Mouse (Mus musculus) hindbrain, embryonic 15.5 days (tissue): ENCODE data around the gene D930007J09Rik. TPM values are rescaled to one million over a fixed set of nuclear protein-coding genes. Genes with fewer than 3 reads are reported as not detected.

Experiments used
- ATAC-seq: fragments of 200-750 bp; cut with Nextera tagmentation; 2 replicates; pipeline ENCODE4 v1.8.0; 2017; ENCODE audit warnings: low read depth, moderate number of reproducible peaks, moderate TSS enrichment; ENCODE audit not compliant: low FRiP score
- H3K27ac ChIP-seq: fragments of 300-500 bp; sonication (generic); replicated peaks from 2 replicates; pipeline ENCODE4 v1.5.1; 2015; ENCODE audit warnings: mild to moderate bottlenecking, inconsistent platforms
- H3K27me3 ChIP-seq: fragments of 300-500 bp; sonication (generic); 2 replicates; pipeline ENCODE4 v1.6.1; 2015; ENCODE audit warnings: control low read depth, inconsistent platforms
- H3K36me3 ChIP-seq: fragments of 300-500 bp; sonication (generic); 2 replicates; pipeline ENCODE4 v1.6.1; 2015; ENCODE audit warnings: control low read depth, inconsistent platforms
- H3K4me1 ChIP-seq: fragments of 300-500 bp; sonication (generic); replicated peaks from 2 replicates; pipeline ENCODE4 v1.6.1; 2015; ENCODE audit warnings: control low read depth, inconsistent platforms
- H3K4me2 ChIP-seq: fragments of 300-500 bp; sonication (generic); 2 replicates; pipeline ENCODE4 v1.6.1; 2015; ENCODE audit warnings: moderate library complexity, mild to moderate bottlenecking, inconsistent platforms
- H3K4me3 ChIP-seq: fragments of 300-500 bp; sonication (generic); 2 replicates; pipeline ENCODE4 v1.5.1; 2015; ENCODE audit warnings: mild to moderate bottlenecking, inconsistent platforms
- H3K9ac ChIP-seq: fragments of 300-500 bp; sonication (generic); 2 replicates; pipeline ENCODE4 v1.6.1; 2015; ENCODE audit warnings: inconsistent platforms
- H3K9me3 ChIP-seq: fragments of 300-500 bp; sonication (generic); 2 replicates; pipeline ENCODE4 v1.6.1; 2016; ENCODE audit warnings: control low read depth, inconsistent platforms
- WGBS: fragments of 180-500 bp; shearing (Covaris S2); methylation state at CpG from one replicate; pipeline ENCODE4 v1.1.7; 2015; 5-methylcytosine and 5-hydroxymethylcytosine counted together
- polyA plus RNA-seq: library from polyadenylated mRNA; unstranded; fragments of >200 nt; fragmentation: Nextera tagmentation; extraction: Ambion mirVana; gene quantifications from 2 replicates; pipeline ENCODE4 v1.2.1, GENCODE M21; 2015

D930007J09Rik gene
- polyA plus RNA-seq, result not detected in 2 replicates

DNA sequence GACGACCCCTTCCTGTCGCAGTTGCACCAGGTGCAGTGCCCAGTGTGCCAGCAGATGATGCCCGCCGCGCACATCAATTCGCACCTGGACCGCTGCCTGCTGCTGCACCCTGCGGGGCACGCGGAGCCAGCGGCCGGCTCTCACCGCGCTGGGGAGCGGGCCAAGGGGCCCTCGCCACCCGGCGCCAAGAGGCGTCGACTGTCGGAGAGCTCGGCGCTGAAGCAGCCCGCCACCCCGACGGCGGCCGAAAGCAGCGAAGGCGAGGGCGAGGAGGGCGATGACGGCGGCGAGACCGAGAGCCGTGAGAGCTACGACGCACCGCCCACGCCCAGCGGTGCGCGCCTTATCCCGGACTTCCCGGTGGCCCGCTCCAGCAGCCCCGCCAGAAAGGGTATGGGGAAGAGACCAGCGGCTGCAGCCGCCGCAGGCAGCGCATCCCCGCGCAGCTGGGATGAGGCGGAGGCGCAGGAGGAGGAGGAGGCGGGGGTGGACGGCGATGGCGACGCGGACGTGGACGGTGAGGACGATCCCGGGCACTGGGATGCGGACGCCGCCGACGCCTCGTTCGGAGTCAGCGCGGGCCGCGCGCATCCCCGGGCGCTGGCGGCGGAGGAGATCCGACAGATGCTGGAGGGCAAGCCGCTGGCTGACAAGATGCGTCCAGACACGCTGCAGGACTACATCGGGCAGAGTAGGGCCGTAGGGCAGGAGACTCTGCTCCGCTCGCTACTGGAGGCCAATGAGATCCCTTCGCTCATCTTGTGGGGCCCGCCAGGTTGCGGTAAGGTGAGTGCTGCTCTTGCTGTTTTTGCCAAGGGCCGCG is at the start of gene D930007J09Rik:
Gene D930007J09Rik, minus strand, starts transcription at position 591 of the 823 bp plus-strand sequence.
- Histone ChIP-seq H3K4me2 (peak within 1 kb of the TSS; percentile 60), H3K27ac (peak within 1 kb of the TSS; percentile 88), H3K4me1 (peaks cover 30% of the 10 kb centered on the region), H3K4me3 (peak within 1 kb of the TSS; percentile 78), H3K9ac (peak within 1 kb of the TSS; percentile 82), H3K9me3 (no peaks in the 10 kb centered on the region), H3K27me3 (no peaks in the 10 kb centered on the region), H3K36me3 (peaks cover 12% of the 10 kb centered on the region)
- ATAC-seq, result peak; percentile 42
- 0% methylated on average over 81 of the region's 95 CpGs for WGBS

GRCm38 (mm10) chr13:32851967-32852366 is 49.3 kb upstream of the D930007J09Rik start:
- no peak overlapping the region for H3K4me2 ChIP-seq
- WGBS, result 12% methylated on average over 7 of the region's 7 CpGs
- H3K9me3 ChIP-seq, result no peaks in the 10 kb centered on the region
- H3K27ac ChIP-seq, result no peak overlapping the region
- ATAC-seq, result 0 out of 2 replicates have a peak, but pooled peaks have one; percentile 69
- H3K9ac ChIP-seq, result no peak overlapping the region
- no peak overlapping the region for H3K4me3 ChIP-seq
- no peaks in the 10 kb centered on the region for H3K36me3 ChIP-seq
- no peaks in the 10 kb centered on the region for H3K27me3 ChIP-seq
- H3K4me1 ChIP-seq, result 0 out of 2 replicates have a peak, but pooled peaks cover 3% of the 10 kb centered on the region

DNA sequence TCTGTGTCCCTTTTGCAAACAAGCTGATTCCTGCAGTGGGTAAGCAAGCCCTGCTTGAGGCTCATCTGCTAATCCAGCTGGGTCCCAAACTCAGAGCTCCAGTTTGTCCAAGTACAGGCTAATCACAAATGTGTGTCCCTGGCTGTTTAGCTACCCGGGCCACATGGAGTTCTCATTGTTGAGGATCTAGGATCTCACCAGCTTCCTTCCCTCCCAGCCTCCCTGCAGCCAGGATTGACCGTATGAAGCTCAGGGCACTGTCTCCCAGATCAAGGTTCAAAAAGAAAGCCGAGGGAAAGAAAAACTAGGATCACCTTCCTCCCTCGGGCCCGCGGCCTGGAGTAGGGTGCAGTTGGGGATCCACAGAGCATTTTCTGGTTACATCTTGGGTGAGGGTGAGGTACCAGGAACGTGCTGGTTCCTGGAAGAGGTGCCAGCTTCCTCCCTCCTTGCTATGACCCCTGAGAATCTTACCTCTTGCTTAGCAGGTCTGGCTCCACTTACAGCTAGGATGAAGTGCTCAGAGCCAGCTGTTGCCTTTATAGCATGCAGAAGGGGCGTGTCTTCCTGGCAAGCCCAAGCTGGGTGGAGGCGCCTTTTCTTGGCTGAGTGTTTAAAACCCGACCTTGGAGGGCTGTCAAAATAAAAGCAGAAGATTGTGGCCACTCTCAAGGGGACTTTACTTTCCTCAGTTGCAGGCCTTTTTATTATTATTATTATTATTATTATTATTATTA is 48.2 kb upstream of the D930007J09Rik start, which contains the start of gene Serpinb1a:
Gene Serpinb1a, minus strand, starts transcription at position 518 of the 737 bp plus-strand sequence.
- ATAC-seq, result no peak
- WGBS, result 75% methylated on average over 10 of the region's 10 CpGs

GRCm38 (mm10) chr13:32850156-32850555 is 47.5 kb upstream of the D930007J09Rik start:
- no peak for ATAC-seq
- Histone ChIP-seq H3K36me3 (no peaks in the 10 kb centered on the region), H3K4me2 (no peak overlapping the region), H3K9ac (no peak overlapping the region), H3K4me1 (0 out of 2 replicates have a peak, but pooled peaks cover 3% of the 10 kb centered on the region), H3K4me3 (no peak overlapping the region), H3K27ac (no peak overlapping the region), H3K9me3 (no peaks in the 10 kb centered on the region), H3K27me3 (no peaks in the 10 kb centered on the region)
- 89% methylated on average over 1 of the region's 1 CpGs for WGBS

More for the DNA sequence above, 48.2 kb upstream of the D930007J09Rik start, which contains the start of gene Serpinb1a:
- no peak within 1 kb of the TSS for H3K4me3 ChIP-seq
- H3K27ac ChIP-seq, result no peak within 1 kb of the TSS
- no peak within 1 kb of the TSS for H3K9ac ChIP-seq
- no peaks in the 10 kb centered on the region for H3K27me3 ChIP-seq
- H3K9me3 ChIP-seq, result no peaks in the 10 kb centered on the region
- 0 out of 2 replicates have a peak, but pooled peaks cover 3% of the 10 kb centered on the region for H3K4me1 ChIP-seq
- no peak within 1 kb of the TSS for H3K4me2 ChIP-seq
- H3K36me3 ChIP-seq, result no peaks in the 10 kb centered on the region

DNA sequence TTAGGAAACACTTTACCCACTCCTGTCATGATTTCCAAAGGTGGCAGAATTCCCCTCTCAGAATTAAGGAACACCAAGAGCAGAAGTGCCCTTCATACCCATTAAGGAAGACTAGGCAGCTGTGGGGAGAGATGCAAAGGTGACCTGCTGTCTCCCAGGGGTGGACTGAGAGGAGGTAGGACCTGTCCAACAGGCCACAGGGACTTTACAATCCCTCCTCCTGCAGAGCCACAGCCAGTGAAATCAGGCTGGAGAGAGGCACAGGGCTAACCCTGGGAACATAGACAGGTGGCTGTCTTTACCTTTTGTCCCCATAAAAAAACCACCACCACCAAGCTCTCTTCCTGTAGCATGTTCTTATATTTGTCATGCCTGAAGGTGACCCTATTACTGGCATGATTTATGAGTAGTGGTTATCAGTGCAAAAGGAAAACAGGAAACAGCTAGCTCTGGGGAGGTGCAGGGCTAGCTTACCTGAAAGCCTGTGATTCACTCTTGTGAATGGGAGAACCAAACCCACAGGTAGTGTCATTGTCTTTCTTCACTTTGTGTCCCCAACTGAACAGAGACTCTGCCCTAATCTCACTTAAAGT is 47.0 kb upstream of the D930007J09Rik start:
- H3K4me1 ChIP-seq, result 0 out of 2 replicates have a peak, but pooled peaks cover 3% of the 10 kb centered on the region
- no peak overlapping the region for H3K4me2 ChIP-seq
- H3K4me3 ChIP-seq, result no peak overlapping the region
- no peak overlapping the region for H3K9ac ChIP-seq
- H3K36me3 ChIP-seq, result no peaks in the 10 kb centered on the region
- H3K27me3 ChIP-seq, result no peaks in the 10 kb centered on the region
- no peak for ATAC-seq
- no peaks in the 10 kb centered on the region for H3K9me3 ChIP-seq
- H3K27ac ChIP-seq, result no peak overlapping the region

DNA sequence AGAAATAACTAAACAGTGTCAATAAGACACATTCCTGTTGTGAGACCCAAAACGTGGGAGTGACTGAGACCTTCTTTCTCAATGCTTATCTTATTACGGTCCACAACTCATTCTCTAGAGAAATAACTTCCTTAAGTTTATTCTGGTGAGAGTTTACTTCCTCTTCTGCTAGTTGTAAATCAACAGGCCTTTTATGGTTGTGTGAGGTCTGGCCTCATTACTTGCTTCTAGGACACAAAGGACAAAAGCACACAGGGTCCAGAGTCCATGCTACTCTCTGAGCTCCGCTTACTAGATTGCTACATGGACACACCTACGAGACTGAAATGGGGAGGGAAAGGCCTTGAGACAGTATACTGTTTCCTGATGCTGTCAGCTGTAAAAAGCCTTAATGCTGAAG is 46.4 kb upstream of the D930007J09Rik start:
- ATAC-seq, result no peak
- no peak overlapping the region for H3K27ac ChIP-seq
- H3K36me3 ChIP-seq, result no peaks in the 10 kb centered on the region
- H3K4me3 ChIP-seq, result no peak overlapping the region
- no peaks in the 10 kb centered on the region for H3K9me3 ChIP-seq
- 71% methylated on average over 4 of the region's 4 CpGs for WGBS
- H3K4me1 ChIP-seq, result 0 out of 2 replicates have a peak, but pooled peaks cover 3% of the 10 kb centered on the region
- no peak overlapping the region for H3K9ac ChIP-seq
- no peaks in the 10 kb centered on the region for H3K27me3 ChIP-seq
- H3K4me2 ChIP-seq, result no peak overlapping the region

- 0 out of 2 replicates have a peak, but pooled peaks cover 3% of the 10 kb centered on the region for H3K4me1 ChIP-seq
- H3K9me3 ChIP-seq, result no peaks in the 10 kb centered on the region
- no peak overlapping the region for H3K4me2 ChIP-seq
- no peaks in the 10 kb centered on the region for H3K27me3 ChIP-seq
- H3K4me3 ChIP-seq, result no peak overlapping the region
- H3K27ac ChIP-seq, result no peak overlapping the region
- no peaks in the 10 kb centered on the region for H3K36me3 ChIP-seq
- no peak overlapping the region for H3K9ac ChIP-seq
- ATAC-seq, result no peak
These were observed 43.6 kb upstream of the D930007J09Rik start for GRCm38 (mm10) chr13:32846221-32846620.

DNA sequence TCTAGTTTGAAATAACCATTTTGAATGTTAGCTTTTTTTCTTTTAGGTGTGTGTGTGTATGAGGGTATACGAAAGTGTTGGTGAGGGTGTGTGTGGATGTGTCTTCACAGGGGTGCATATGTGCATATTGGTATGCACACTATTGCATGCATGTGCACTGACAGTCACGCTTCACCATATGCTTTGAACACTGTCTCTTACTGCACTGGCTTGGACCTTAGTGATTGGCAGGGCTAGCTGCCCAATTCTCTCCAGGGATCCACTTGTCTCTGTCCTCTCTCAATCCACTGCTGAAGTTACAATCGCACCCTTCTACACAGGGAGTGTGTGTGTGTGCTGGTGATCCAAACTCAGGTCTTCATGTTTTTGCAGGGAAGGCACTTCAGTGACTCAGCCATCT is 38.7 kb upstream of the D930007J09Rik start:
- Histone ChIP-seq H3K4me2 (no peak overlapping the region), H3K27ac (no peak overlapping the region), H3K36me3 (no peaks in the 10 kb centered on the region), H3K4me1 (no peaks in the 10 kb centered on the region), H3K9me3 (no peaks in the 10 kb centered on the region), H3K27me3 (no peaks in the 10 kb centered on the region), H3K9ac (no peak overlapping the region), H3K4me3 (no peak overlapping the region)
- ATAC-seq, result no peak
- WGBS, result 91% methylated on average over 3 of the region's 3 CpGs

DNA sequence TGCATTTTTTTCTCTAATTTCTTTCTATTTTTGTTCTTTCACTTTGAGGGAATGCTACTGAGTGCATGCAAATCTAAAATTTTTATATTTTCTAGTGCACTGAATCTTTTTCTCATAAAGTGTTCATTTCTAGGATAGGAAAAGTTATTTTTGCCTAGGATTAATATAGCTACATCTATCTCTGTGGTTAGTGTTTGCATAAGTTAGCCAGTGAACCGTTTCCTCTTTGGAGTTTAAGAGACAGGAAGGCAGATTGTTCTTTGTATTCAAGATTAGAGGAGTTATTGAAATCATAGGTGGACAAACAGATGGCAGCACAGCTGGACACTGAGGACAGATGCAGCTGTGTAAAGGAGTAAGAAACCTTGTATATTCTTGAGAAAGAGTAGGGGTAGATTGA is 36.7 kb upstream of the D930007J09Rik start:
- Histone ChIP-seq H3K36me3 (no peaks in the 10 kb centered on the region), H3K4me1 (no peaks in the 10 kb centered on the region), H3K27me3 (no peaks in the 10 kb centered on the region), H3K27ac (no peak overlapping the region), H3K9me3 (no peaks in the 10 kb centered on the region), H3K4me3 (no peak overlapping the region), H3K9ac (no peak overlapping the region), H3K4me2 (no peak overlapping the region)
- WGBS, result 46% methylated on average over 1 of the region's 1 CpGs
- no peak for ATAC-seq

DNA sequence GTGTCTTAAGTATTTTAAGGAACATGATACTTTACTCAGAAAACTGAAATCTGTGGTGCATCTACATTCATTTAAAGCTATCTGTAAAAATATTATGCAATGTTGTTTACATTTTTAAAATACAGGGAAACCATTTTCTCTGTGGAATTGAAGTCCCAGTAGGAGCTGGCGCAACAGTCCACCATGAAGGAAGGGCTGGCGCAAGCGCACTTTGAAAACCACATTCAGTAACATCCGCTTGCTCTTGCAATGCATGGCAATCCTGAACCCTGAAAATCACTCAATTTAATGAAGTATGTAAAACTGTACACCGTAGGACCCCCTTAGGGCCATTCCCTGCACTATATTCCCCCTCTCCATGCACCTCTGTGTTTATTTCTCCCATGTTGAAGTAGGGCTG is 31.9 kb upstream of the D930007J09Rik start:
- Histone ChIP-seq H3K4me1 (no peaks in the 10 kb centered on the region), H3K4me3 (no peak overlapping the region), H3K36me3 (no peaks in the 10 kb centered on the region), H3K4me2 (no peak overlapping the region), H3K9me3 (no peaks in the 10 kb centered on the region), H3K27me3 (no peaks in the 10 kb centered on the region), H3K27ac (no peak overlapping the region), H3K9ac (no peak overlapping the region)
- no peak for ATAC-seq
- WGBS, result 91% methylated on average over 5 of the region's 5 CpGs

DNA sequence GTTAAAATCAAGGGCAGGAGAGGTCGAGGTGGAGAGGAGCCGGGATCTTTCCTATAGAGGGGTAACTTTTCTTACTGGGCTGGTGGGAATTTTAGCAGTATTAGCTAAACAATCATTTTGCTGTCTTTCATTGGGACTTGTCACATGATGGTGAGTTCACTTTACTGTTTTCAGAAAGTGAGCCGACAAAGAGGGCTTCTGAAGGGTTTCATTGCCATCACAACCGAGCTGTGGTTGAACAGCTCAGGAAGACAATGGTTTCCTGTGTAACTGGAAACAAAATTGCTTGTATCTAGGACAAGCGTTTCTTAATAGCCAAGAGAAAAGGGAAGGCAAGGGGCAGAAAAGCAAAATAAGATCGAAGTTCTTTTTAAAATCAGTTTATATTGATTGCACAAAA is 30.6 kb upstream of the D930007J09Rik start:
- Histone ChIP-seq H3K4me2 (no peak overlapping the region), H3K27ac (no peak overlapping the region), H3K36me3 (no peaks in the 10 kb centered on the region), H3K27me3 (no peaks in the 10 kb centered on the region), H3K4me1 (no peaks in the 10 kb centered on the region), H3K9me3 (no peaks in the 10 kb centered on the region), H3K4me3 (no peak overlapping the region), H3K9ac (no peak overlapping the region)
- no peak for ATAC-seq
- 73% methylated on average over 6 of the region's 6 CpGs for WGBS

DNA sequence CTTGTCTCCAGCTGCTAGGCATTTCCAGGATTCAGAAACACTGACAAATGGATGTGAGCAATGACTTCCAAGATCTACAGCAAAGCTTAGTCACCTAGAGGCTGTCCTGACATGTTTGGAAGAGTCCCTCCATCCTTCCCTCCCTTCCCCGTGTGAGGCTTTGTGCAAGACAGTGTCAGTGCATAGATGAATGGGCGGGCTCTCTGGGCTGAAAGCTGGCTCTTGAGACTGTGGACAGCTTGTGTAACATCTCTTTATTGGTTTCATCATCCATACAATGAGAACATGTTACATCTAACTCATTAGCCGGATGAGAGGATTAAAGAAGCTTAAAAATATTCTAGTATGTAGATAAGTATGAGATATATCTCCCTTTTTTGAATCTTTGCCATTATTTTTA is 30.1 kb upstream of the D930007J09Rik start:
- no peaks in the 10 kb centered on the region for H3K4me1 ChIP-seq
- no peak overlapping the region for H3K9ac ChIP-seq
- H3K27ac ChIP-seq, result no peak overlapping the region
- no peaks in the 10 kb centered on the region for H3K9me3 ChIP-seq
- H3K4me2 ChIP-seq, result no peak overlapping the region
- no peaks in the 10 kb centered on the region for H3K27me3 ChIP-seq
- 71% methylated on average over 3 of the region's 3 CpGs for WGBS
- H3K4me3 ChIP-seq, result no peak overlapping the region
- no peaks in the 10 kb centered on the region for H3K36me3 ChIP-seq
- no peak for ATAC-seq
